Mouse (Mus musculus): ENCODE measurements around the gene Lbp. TPM values are rescaled to one million over a fixed set of nuclear protein-coding genes. Genes with fewer than 3 reads are reported as not detected.
A peak's percentile ranks its signal among the peaks of the same experiment; 100 is the strongest.

Gene Lbp
- polyA plus RNA-seq, 1 experiment from 2014 or later: 4.6 TPM

GRCm38 (mm10) chr2:158275811-158276210 lies 30.5 kb upstream of the Lbp start:
- Histone ChIP-seq H3K9ac (ENCODE audit: low read depth, low read length) (no peak overlapping the region), H3K4me1 (ENCODE audit: control insufficient read depth, insufficient read depth, low read length) (no peaks in the 10 kb centered on the region), H3K4me2 (ENCODE audit: low read depth, low read length) (no peak overlapping the region), H3K27me3 (replicated peaks; ENCODE audit: control insufficient read depth, insufficient read depth, low read length) (no peaks in the 10 kb centered on the region), H3K9me3 (ENCODE audit: control insufficient read depth, low read length) (no peaks in the 10 kb centered on the region), H3K36me3 (ENCODE audit: control insufficient read depth, insufficient read depth, low read length) (no peaks in the 10 kb centered on the region), H3K27ac (ENCODE audit: low read length) (no peak overlapping the region), H3K4me3 (ENCODE audit: low read length) (no peak overlapping the region)
- WGBS: 64% methylated on average over 4 of the region's 4 CpGs
- ATAC-seq: no peak

GRCm38 (mm10) chr2:158276451-158276850 lies 29.8 kb upstream of the Lbp start:
- Histone ChIP-seq H3K9me3 (ENCODE audit: control insufficient read depth, low read length) (no peaks in the 10 kb centered on the region), H3K9ac (ENCODE audit: low read depth, low read length) (no peak overlapping the region), H3K27me3 (replicated peaks; ENCODE audit: control insufficient read depth, insufficient read depth, low read length) (no peaks in the 10 kb centered on the region), H3K27ac (ENCODE audit: low read length) (no peak overlapping the region), H3K4me2 (ENCODE audit: low read depth, low read length) (no peak overlapping the region), H3K4me1 (ENCODE audit: control insufficient read depth, insufficient read depth, low read length) (no peaks in the 10 kb centered on the region), H3K4me3 (ENCODE audit: low read length) (no peak overlapping the region), H3K36me3 (ENCODE audit: control insufficient read depth, insufficient read depth, low read length) (no peaks in the 10 kb centered on the region)
- ATAC-seq: no peak
- 80% methylated on average over 6 of the region's 6 CpGs for WGBS

GRCm38 (mm10) chr2:158276878-158277277 lies 29.4 kb upstream of the Lbp start:
- H3K36me3 ChIP-seq (ENCODE audit: control insufficient read depth, insufficient read depth, low read length): no peaks in the 10 kb centered on the region
- H3K9me3 ChIP-seq (ENCODE audit: control insufficient read depth, low read length): no peaks in the 10 kb centered on the region
- ATAC-seq: no peak
- H3K4me3 ChIP-seq (ENCODE audit: low read length): no peak overlapping the region
- 74% methylated on average over 4 of the region's 4 CpGs for WGBS
- no peak overlapping the region for H3K4me2 ChIP-seq (ENCODE audit: low read depth, low read length)
- no peaks in the 10 kb centered on the region for H3K4me1 ChIP-seq (ENCODE audit: control insufficient read depth, insufficient read depth, low read length)
- no peak overlapping the region for H3K9ac ChIP-seq (ENCODE audit: low read depth, low read length)
- no peaks in the 10 kb centered on the region for H3K27me3 ChIP-seq (replicated peaks; ENCODE audit: control insufficient read depth, insufficient read depth, low read length)
- no peak overlapping the region for H3K27ac ChIP-seq (ENCODE audit: low read length)

- 87% methylated on average over 4 of the region's 4 CpGs for WGBS
- no peaks in the 10 kb centered on the region for H3K36me3 ChIP-seq (ENCODE audit: control insufficient read depth, insufficient read depth, low read length)
- no peak overlapping the region for H3K9ac ChIP-seq (ENCODE audit: low read depth, low read length)
- H3K27ac ChIP-seq (ENCODE audit: low read length): no peak overlapping the region
- H3K4me1 ChIP-seq (ENCODE audit: control insufficient read depth, insufficient read depth, low read length): no peaks in the 10 kb centered on the region
- no peak for ATAC-seq
- H3K27me3 ChIP-seq (replicated peaks; ENCODE audit: control insufficient read depth, insufficient read depth, low read length): no peaks in the 10 kb centered on the region
- H3K4me3 ChIP-seq (ENCODE audit: low read length): no peak overlapping the region
- no peak overlapping the region for H3K4me2 ChIP-seq (ENCODE audit: low read depth, low read length)
- no peaks in the 10 kb centered on the region for H3K9me3 ChIP-seq (ENCODE audit: control insufficient read depth, low read length)
These were observed 26.6 kb upstream of the Lbp start for GRCm38 (mm10) chr2:158279656-158280055.

GRCm38 (mm10) chr2:158281497-158282205 lies 24.6 kb upstream of the Lbp start:
- no peaks in the 10 kb centered on the region for H3K9me3 ChIP-seq (ENCODE audit: control insufficient read depth, low read length)
- ATAC-seq: no peak
- H3K4me3 ChIP-seq (ENCODE audit: low read length): no peak overlapping the region
- H3K27me3 ChIP-seq (replicated peaks; ENCODE audit: control insufficient read depth, insufficient read depth, low read length): no peaks in the 10 kb centered on the region
- no peak overlapping the region for H3K4me2 ChIP-seq (ENCODE audit: low read depth, low read length)
- no peak overlapping the region for H3K27ac ChIP-seq (ENCODE audit: low read length)
- no peaks in the 10 kb centered on the region for H3K4me1 ChIP-seq (ENCODE audit: control insufficient read depth, insufficient read depth, low read length)
- no peak overlapping the region for H3K9ac ChIP-seq (ENCODE audit: low read depth, low read length)
- 62% methylated on average over 16 of the region's 16 CpGs for WGBS
- H3K36me3 ChIP-seq (ENCODE audit: control insufficient read depth, insufficient read depth, low read length): no peaks in the 10 kb centered on the region

- ATAC-seq: no peak
- WGBS: 76% methylated on average over 7 of the region's 7 CpGs
These were observed 23.2 kb upstream of the Lbp start for GRCm38 (mm10) chr2:158283136-158283535.

GRCm38 (mm10) chr2:158283771-158284170 lies 22.5 kb upstream of the Lbp start:
- H3K36me3 ChIP-seq (ENCODE audit: control insufficient read depth, insufficient read depth, low read length): no peaks in the 10 kb centered on the region
- H3K4me1 ChIP-seq (ENCODE audit: control insufficient read depth, insufficient read depth, low read length): no peaks in the 10 kb centered on the region
- no peak overlapping the region for H3K4me2 ChIP-seq (ENCODE audit: low read depth, low read length)
- H3K27me3 ChIP-seq (replicated peaks; ENCODE audit: control insufficient read depth, insufficient read depth, low read length): no peaks in the 10 kb centered on the region
- 81% methylated on average over 6 of the region's 6 CpGs for WGBS
- no peak for ATAC-seq
- no peak overlapping the region for H3K4me3 ChIP-seq (ENCODE audit: low read length)
- H3K9ac ChIP-seq (ENCODE audit: low read depth, low read length): no peak overlapping the region
- H3K9me3 ChIP-seq (ENCODE audit: control insufficient read depth, low read length): no peaks in the 10 kb centered on the region
- no peak overlapping the region for H3K27ac ChIP-seq (ENCODE audit: low read length)

More at GRCm38 (mm10) chr2:158283136-158283535, 23.2 kb upstream of the Lbp start:
- Histone ChIP-seq H3K4me3 (ENCODE audit: low read length) (no peak overlapping the region), H3K9me3 (ENCODE audit: control insufficient read depth, low read length) (no peaks in the 10 kb centered on the region), H3K9ac (ENCODE audit: low read depth, low read length) (no peak overlapping the region), H3K4me1 (ENCODE audit: control insufficient read depth, insufficient read depth, low read length) (no peaks in the 10 kb centered on the region), H3K27ac (ENCODE audit: low read length) (no peak overlapping the region), H3K36me3 (ENCODE audit: control insufficient read depth, insufficient read depth, low read length) (no peaks in the 10 kb centered on the region), H3K27me3 (replicated peaks; ENCODE audit: control insufficient read depth, insufficient read depth, low read length) (no peaks in the 10 kb centered on the region), H3K4me2 (ENCODE audit: low read depth, low read length) (no peak overlapping the region)

GRCm38 (mm10) chr2:158284571-158284970 lies 21.7 kb upstream of the Lbp start:
- Histone ChIP-seq H3K4me3 (ENCODE audit: low read length) (no peak overlapping the region), H3K27me3 (replicated peaks; ENCODE audit: control insufficient read depth, insufficient read depth, low read length) (no peaks in the 10 kb centered on the region), H3K4me1 (ENCODE audit: control insufficient read depth, insufficient read depth, low read length) (no peaks in the 10 kb centered on the region), H3K36me3 (ENCODE audit: control insufficient read depth, insufficient read depth, low read length) (no peaks in the 10 kb centered on the region), H3K4me2 (ENCODE audit: low read depth, low read length) (no peak overlapping the region), H3K9me3 (ENCODE audit: control insufficient read depth, low read length) (no peaks in the 10 kb centered on the region), H3K27ac (ENCODE audit: low read length) (no peak overlapping the region), H3K9ac (ENCODE audit: low read depth, low read length) (no peak overlapping the region)
- WGBS: 19% methylated on average over 11 of the region's 11 CpGs
- ATAC-seq: 0 out of 2 replicates have a peak, but pooled peaks have one; percentile 23

- Histone ChIP-seq H3K4me1 (ENCODE audit: control insufficient read depth, insufficient read depth, low read length) (no peaks in the 10 kb centered on the region), H3K9ac (ENCODE audit: low read depth, low read length) (no peak overlapping the region), H3K27me3 (replicated peaks; ENCODE audit: control insufficient read depth, insufficient read depth, low read length) (no peaks in the 10 kb centered on the region), H3K4me2 (ENCODE audit: low read depth, low read length) (no peak overlapping the region), H3K36me3 (ENCODE audit: control insufficient read depth, insufficient read depth, low read length) (no peaks in the 10 kb centered on the region), H3K9me3 (ENCODE audit: control insufficient read depth, low read length) (no peaks in the 10 kb centered on the region), H3K27ac (ENCODE audit: low read length) (no peak overlapping the region), H3K4me3 (ENCODE audit: low read length) (no peak overlapping the region)
- 65% methylated on average over 6 of the region's 6 CpGs for WGBS
- no peak for ATAC-seq
These were observed 20.6 kb upstream of the Lbp start for GRCm38 (mm10) chr2:158285655-158286054.

GRCm38 (mm10) chr2:158295700-158296099 lies 10.6 kb upstream of the Lbp start:
- WGBS: 55% methylated on average over 9 of the region's 9 CpGs
- Histone ChIP-seq H3K4me1 (ENCODE audit: control insufficient read depth, insufficient read depth, low read length) (no peaks in the 10 kb centered on the region), H3K27ac (ENCODE audit: low read length) (no peak overlapping the region), H3K4me3 (ENCODE audit: low read length) (no peak overlapping the region), H3K9me3 (ENCODE audit: control insufficient read depth, low read length) (no peaks in the 10 kb centered on the region), H3K27me3 (replicated peaks; ENCODE audit: control insufficient read depth, insufficient read depth, low read length) (no peaks in the 10 kb centered on the region), H3K36me3 (ENCODE audit: control insufficient read depth, insufficient read depth, low read length) (no peaks in the 10 kb centered on the region), H3K9ac (ENCODE audit: low read depth, low read length) (no peak overlapping the region), H3K4me2 (ENCODE audit: low read depth, low read length) (no peak overlapping the region)
- ATAC-seq: no peak

Measured in intestine, embryonic 16.5 days (tissue).